Mouse (Mus musculus): ENCODE measurements around the gene Cacna1i.

Gene Cacna1i

GRCm38 (mm10) chr15:80266281-80266680, 20.8 kb upstream of the Cacna1i start:
- in situ Hi-C loops (cut with MboI, MseI) = no loop called here

- in situ Hi-C loops (cut with MboI, MseI) = no loop called here
These were observed 15.1 kb upstream of the Cacna1i start for GRCm38 (mm10) chr15:80271858-80272396.

DNA sequence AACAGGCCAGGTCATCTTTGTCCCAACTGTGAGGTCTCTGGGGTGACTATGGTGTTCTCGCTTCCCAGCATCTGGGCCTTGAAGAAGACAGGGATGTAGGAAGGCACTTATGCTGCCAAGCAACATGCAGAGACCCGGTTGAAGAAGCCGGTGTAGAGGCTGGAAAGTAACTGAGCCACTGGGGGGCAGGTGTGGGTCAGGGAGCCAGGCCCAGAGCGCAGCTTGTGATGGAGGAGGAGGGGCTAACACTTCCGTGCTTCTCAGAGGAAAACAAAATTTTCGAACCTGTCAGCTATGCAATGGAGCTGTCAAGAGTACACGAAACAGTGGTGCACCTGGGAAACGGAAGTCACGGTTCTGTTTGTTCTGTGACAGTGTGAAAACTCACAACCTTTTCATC, 9.9 kb upstream of the Cacna1i start:
- in situ Hi-C loops (cut with MboI, MseI) = no loop called here

DNA sequence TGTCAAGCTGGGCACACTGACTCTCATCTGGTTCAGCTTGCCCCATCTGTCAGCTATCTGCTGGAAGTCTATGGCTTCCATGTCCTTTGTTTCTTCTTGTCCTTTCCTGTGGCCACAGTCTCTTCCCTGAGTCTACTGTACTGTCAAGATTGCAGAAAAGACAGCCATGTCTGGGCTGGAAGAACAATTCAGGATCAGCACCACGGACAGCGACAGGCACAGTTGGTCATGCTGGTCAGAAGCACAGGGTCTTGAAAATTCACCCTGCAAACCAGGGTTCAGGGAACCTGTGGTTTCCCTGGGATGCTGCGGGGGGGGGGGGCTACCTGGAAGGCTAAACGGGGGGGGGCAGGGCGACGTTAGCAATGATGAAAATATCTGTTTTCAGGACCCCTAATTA, 9.4 kb upstream of the Cacna1i start:
- in situ Hi-C loops (cut with MboI, MseI) = no loop called here

DNA sequence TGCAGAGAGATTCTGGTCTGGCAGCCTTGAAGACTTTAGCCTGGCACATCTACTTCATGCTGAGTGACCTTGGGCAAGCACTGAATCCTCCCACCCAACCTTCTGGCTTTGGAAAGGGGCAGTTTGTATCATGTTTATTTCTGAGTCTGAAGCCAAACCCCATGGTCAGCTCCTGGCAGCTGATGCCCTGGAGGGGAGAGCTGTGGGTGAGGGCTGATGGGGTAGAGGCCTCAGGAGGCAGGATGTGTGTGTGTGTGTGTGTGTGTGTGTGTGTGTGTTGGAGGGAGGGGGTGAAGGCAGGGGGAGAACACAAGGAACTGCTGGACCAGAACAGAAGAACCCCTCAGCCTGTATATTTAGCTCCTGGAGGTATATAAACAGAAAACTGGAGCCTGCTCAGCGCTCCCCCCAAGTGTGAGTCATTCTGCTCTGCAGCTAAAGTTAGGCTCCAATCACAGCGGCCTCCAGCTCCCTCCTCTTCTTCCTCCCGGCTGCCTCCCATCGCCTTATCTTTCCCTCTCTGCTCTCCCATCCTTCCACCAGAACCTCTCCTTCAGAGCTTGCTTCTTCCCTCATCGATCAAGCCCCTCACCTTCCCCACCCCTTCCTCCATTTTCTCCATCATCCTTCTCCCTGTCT, 8.8 kb upstream of the Cacna1i start:
- in situ Hi-C loops (cut with MboI, MseI) = no loop called here

DNA sequence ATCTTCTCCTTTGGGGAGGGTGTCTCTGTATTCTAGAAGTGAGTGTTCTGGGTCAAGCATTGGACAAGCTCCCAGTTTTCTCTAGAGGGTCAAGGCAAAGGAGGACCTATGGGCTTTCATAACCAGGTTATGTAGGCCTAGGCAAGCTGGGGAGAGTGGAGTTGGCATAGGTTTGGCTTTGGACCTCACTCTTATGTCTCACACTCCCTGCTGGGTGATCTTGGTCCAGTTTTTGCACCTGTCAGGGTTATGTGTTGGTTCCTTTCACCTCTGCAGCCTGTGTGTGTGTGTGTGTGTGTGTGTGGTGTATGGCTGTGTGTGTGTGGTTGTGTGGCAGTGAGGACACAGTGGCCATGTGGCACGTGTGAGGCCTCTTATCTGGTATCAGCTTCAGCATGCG, 8.0 kb upstream of the Cacna1i start:
- in situ Hi-C loops (cut with MboI, MseI) = no loop called here

GRCm38 (mm10) chr15:80280646-80281045, 6.4 kb upstream of the Cacna1i start:
- in situ Hi-C loops (cut with MboI, MseI) = no loop called here

DNA sequence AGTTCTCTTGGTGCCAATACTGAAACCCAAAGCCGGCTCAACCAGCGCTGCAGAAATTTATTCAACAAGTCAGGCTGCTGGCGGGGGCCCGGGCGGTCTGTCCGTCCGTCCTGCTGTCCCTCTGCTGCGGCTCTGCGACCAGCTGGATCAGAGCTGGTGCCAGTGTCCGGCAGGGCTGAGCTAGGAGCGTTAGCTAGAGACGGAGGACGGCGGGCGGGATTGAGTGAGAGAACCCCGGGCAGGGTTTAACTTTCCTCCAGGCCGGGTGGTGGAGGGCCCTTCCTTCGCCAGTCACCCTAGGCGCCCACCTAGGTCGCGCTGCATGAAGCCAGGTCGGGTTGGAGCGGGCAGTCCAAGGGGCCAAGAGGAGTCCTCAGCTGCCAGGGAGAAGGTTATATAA, 998 bp downstream of the Cacna1i start:
- in situ Hi-C loops (cut with MboI, MseI) = no loop called here

DNA sequence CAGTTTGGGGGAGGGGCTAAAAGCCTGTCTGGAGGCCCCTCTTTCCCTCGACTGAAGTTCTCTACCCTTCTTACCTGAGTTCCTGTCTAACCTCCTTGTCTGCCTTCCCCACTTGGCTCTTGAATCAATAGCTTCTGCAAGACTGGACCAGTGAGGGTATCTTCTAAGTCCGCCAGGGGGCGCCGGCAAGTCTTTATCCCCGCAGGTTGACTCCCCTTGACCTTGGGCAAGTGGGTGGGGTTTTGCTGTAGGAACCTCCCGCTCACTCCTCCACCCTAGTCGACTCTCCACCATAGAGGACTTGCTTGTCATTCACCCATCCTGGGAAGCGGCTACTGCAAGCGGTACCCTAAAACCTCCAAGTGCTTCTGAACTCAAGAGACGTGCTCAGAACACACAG, 2.4 kb downstream of the Cacna1i start:
- in situ Hi-C loops (cut with MboI, MseI) = no loop called here

- in situ Hi-C loops (cut with MboI, MseI) = loop anchor here (10.0 kb wide), 2 partner anchors 258 to 398 kb away; no protein-coding TSS in a partner anchor
These were observed 10.1 kb downstream of the Cacna1i start for GRCm38 (mm10) chr15:80297146-80297545.

DNA sequence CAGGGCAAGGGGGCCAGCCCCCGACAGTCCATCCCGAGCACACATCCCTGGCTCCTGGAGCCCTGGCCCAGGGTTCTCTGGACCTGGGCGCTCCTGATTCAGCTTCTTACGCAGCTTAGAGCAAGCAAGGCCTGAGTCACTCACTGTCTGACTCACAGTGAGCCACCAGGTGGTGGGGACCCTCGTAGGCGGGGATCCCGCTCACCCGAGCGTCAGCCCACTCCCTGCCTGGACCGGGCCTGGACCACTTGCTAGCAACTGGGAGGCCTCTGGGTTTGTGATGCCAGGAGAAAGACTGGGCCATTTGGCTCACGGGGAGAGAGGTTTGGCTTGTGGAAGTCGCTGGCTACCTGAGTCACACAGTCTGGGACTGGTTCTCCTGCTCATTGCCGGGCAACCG, 16.7 kb downstream of the Cacna1i start:
- in situ Hi-C loops (cut with MboI, MseI) = no loop called here

GRCm38 (mm10) chr15:80304188-80304587, 17.1 kb downstream of the Cacna1i start:
- in situ Hi-C loops (cut with MboI, MseI) = no loop called here

DNA sequence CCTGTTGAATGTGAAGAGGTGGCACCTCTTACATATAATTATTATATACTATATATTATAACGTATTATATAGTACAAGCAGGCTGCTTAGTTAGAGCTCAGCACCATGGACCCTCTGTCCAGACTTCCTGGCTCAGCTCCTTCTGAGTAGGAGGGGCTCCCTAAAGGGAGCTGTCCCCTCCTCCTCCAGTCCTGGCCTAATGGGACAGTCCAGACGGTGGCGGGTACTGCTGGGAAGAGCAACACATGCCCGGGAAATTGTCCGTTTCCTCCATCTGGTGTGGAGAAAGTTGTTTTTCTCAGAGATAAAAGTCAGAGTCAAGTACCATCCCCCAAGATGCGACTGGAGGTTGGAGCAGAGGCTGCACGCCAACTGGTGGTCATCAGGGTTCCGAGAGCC, 19.1 kb downstream of the Cacna1i start:
- in situ Hi-C loops (cut with MboI, MseI) = no loop called here

GRCm38 (mm10) chr15:80314731-80315130, 27.7 kb downstream of the Cacna1i start:
- in situ Hi-C loops (cut with MboI, MseI) = no loop called here

- in situ Hi-C loops (cut with MboI, MseI) = no loop called here
These were observed 30.1 kb downstream of the Cacna1i start for GRCm38 (mm10) chr15:80316966-80317634.

DNA sequence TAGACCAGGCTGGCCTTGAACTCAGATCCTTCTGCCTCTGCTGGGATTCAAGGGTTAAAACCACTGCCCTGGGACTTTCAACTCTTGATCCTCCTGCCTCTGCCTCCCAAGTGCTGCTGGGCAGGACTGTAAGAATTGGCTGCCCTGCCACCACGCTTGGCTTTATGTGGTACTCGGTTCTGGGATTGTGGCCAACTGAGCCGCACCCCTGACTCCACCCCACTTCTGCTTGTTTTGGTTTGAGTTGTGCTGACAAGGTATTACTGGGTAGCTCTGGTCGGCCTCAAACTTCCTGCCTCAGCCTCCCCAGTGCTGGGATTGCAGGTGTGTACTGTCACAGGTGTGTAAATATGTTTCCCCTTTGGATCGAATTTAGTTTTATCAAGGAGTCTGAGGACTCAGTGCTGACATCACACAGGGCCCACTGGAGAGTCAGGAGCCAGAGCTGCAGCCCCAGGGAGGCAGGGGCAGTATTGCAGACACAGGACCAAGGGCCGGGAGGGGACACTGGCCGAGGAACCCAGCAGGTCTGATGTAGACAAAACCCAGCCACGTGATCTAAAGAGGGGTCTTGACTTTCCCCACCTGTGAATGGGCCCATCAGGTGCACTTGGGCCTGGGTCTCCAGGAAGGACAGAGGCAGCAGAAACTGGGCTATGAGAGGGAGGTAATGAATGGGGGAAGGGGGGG, 30.9 kb downstream of the Cacna1i start:
- in situ Hi-C loops (cut with MboI, MseI) = no loop called here

GRCm38 (mm10) chr15:80318543-80319255, 31.7 kb downstream of the Cacna1i start:
- in situ Hi-C loops (cut with MboI, MseI) = no loop called here

DNA sequence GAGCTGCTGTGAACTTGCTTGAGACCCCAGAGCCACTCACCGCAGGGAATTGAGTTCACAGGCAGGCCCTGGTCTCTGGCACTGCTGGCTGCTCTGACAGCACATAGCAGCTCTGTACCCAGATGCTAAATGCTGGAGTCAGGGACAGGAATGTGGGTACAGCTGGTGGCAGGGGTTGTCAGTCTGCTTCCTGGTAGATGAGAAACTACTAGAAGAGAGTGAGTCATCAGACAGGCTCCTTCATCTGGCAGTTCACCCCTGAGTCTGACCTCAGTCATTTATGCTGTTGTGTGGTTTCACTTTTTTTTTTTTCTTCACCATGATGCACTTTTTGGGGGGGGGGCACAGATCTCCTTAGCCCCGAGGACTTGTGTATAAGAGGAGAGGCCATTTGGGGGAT, 32.3 kb downstream of the Cacna1i start:
- in situ Hi-C loops (cut with MboI, MseI) = no loop called here

DNA sequence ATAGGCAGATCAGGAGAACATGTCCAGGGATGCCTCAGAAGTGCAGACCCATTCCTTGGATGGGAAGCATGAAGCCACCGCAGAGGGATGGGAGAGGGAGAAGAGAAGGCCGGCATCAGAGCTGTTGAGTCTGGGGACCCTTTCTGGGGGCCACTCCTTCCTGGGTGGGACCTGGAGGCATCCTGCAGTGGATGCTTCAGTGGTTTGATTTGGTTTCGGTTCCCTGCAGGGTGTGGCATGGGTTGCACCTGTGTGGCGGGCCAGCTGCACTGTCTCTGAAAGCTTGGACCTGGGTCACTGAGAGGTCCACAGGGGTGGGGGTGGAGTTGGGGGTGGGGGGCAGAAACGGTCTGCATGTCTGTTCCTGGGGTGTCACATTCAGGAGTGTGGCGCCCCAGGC, 32.9 kb downstream of the Cacna1i start:
- in situ Hi-C loops (cut with MboI, MseI) = no loop called here

GRCm38 (mm10) chr15:80325207-80325606, 38.2 kb downstream of the Cacna1i start:
- in situ Hi-C loops (cut with MboI, MseI) = no loop called here

DNA sequence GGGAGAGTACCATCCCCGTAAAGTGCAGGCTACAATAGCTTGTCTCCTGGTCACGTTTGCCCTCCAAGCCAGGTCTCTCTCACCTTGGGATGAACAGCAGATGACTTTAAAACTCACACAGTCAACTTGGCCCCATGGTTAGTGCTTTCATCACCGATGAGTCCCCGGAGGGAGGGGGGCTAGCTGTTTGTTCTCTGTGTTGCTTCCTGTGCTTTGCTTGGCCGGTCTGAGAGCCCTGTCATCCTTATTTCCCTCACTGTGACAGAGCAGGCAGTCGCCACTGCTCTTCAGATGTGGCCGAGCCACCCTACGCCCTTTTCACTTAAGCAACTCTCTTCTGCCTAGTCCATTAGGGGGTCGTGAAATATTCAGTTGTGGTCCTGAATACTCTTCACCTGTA, 38.7 kb downstream of the Cacna1i start:
- in situ Hi-C loops (cut with MboI, MseI) = no loop called here

DNA sequence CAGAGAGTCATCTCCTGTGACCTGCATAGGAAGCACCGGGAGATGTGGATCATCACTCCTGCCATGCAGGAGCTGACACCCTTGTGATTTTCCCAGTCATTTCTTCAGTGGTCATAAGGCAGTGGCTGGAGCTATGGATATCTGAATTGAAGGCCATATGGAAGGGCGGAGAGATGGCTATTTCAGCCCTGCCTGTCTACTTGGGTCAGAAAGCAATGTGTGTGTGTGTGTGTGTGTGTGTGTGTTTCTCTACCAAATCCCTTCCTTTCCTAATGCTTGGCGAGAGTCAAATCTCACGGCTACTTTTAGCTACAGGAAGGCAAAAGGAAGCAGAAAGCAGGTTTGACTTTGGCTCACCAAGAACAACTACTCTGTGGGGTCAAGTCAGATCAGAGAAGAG, 39.9 kb downstream of the Cacna1i start:
- in situ Hi-C loops (cut with MboI, MseI) = no loop called here

Data from T-helper 2 cell (primary cell).